Mouse (Mus musculus) testis, adult 2 months (tissue): ENCODE measurements around the gene Cyp8b1.

Experiments
- CTCF ChIP-seq: fragments of 200-500 bp; IDR thresholded peaks from 2 replicates; pipeline ENCODE4 v1.5.1; 2012; ENCODE audit warnings: low read depth, mild to moderate bottlenecking, inconsistent platforms, low read length, moderate library complexity; ENCODE audit not compliant: control insufficient read depth, insufficient read depth, insufficient replicate concordance
- POLR2A ChIP-seq: fragments of 200-500 bp; IDR thresholded peaks from 2 replicates; pipeline ENCODE4 v1.6.1; 2012; ENCODE audit warnings: low read depth, mild to moderate bottlenecking, inconsistent platforms, low read length, moderate library complexity; ENCODE audit not compliant: control insufficient read depth

DNA sequence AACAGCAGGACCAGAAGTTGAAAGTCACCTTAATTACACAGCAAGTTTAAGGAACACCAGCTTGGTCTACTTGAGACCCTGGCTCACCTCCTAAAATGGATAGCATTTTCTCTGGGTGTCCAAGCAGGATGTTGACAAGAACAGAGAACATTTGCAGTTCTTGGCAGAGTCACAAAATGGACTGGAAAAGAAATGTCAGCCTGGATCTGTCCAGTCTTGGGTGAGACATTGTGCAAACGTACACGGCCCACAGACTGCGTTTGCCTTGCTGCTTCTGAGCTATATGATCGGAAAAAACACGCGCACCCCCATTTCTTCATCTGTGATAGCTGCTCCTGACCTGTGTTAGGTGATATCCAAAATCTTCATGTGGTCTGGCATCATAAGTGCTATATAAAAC, 48.5 kb downstream of the Cyp8b1 start:
- TF ChIP-seq POLR2A (no peak), CTCF (no peak)
